Mouse (Mus musculus) hindbrain, embryonic 16.5 days (tissue): ENCODE measurements around the gene Nf1. TPM values are rescaled to one million over a fixed set of nuclear protein-coding genes. Genes with fewer than 3 reads are reported as not detected.

Experiments
- ATAC-seq: fragments of 200-750 bp; cut with Nextera tagmentation; 2 replicates; pipeline ENCODE4 v1.8.0; 2017; ENCODE audit warnings: moderate TSS enrichment, moderate library complexity
- H3K27ac ChIP-seq: fragments of 300-500 bp; sonication (generic); 2 replicates; pipeline ENCODE4 v1.5.1; 2014; ENCODE audit warnings: low read depth, mild to moderate bottlenecking, control low read depth, low read length, moderate library complexity
- H3K27me3 ChIP-seq: fragments of 300-500 bp; sonication (generic); replicated peaks from 2 replicates; pipeline ENCODE4 v1.6.1; 2014; ENCODE audit warnings: low read length; ENCODE audit not compliant: control insufficient read depth, insufficient read depth
- H3K36me3 ChIP-seq: fragments of 300-500 bp; sonication (generic); 2 replicates; pipeline ENCODE4 v1.6.1; 2014; ENCODE audit warnings: mild to moderate bottlenecking, low read length, moderate library complexity, mixed read lengths; ENCODE audit not compliant: control insufficient read depth, insufficient read depth
- H3K4me1 ChIP-seq: fragments of 300-500 bp; sonication (generic); 2 replicates; pipeline ENCODE4 v1.6.1; 2014; ENCODE audit warnings: low read depth, low read length; ENCODE audit not compliant: control insufficient read depth, insufficient read depth
- H3K4me2 ChIP-seq: fragments of 300-500 bp; sonication (generic); 2 replicates; pipeline ENCODE4 v1.6.1; 2014; ENCODE audit warnings: mild to moderate bottlenecking, low read length, control low read depth, moderate library complexity
- H3K4me3 ChIP-seq: fragments of 300-500 bp; sonication (generic); 2 replicates; pipeline ENCODE4 v1.5.1; 2014; ENCODE audit warnings: mild to moderate bottlenecking, low read length, control low read depth, moderate library complexity
- H3K9ac ChIP-seq: fragments of 300-500 bp; sonication (generic); 2 replicates; pipeline ENCODE4 v1.6.1; 2014; ENCODE audit warnings: low read depth, mild to moderate bottlenecking, control low read depth, low read length, moderate library complexity
- H3K9me3 ChIP-seq: fragments of 300-500 bp; sonication (generic); 2 replicates; pipeline ENCODE4 v1.6.1; 2014; ENCODE audit warnings: mild to moderate bottlenecking, low read length, moderate library complexity; ENCODE audit not compliant: control insufficient read depth
- WGBS: fragments of 180-500 bp; shearing (Covaris S2); extraction: QIAGEN DNeasy Blood & Tissue Kit; methylation state at CpG from one replicate; pipeline ENCODE4 v1.1.7; 2014; 5-methylcytosine and 5-hydroxymethylcytosine counted together
- polyA plus RNA-seq: library from polyadenylated mRNA; unstranded; fragments of >200 nt; fragmentation: Nextera tagmentation; extraction: Ambion mirVana; gene quantifications from 2 replicates; pipeline ENCODE4 v1.2.1, GENCODE M21; 2015

Nf1 gene
- polyA plus RNA-seq, 1 experiment from 2014 or later: 5.1 TPM

DNA sequence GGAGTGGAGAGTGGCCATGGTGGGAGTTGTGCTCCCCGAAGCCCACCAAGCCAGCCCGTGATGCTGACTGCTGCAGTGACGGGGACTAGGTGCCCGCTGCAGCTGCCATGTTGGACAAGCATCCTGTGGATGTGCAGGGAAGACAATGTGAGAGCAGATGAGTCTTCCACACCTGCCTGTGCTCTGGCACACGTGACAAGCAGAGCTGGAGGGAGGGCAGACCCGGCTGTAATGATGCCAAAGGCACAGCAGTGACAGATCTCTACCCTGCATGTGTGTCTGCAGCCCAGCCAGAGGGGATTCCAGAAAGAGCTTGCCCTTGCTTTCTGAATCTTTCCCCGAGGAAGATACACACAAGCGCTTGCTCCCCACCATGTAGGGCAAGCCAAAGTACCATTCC, 278.5 kb downstream of the Nf1 start:
- ATAC-seq: peak; percentile 24; the same call in 1 of the 2 replicates
- H3K4me2 ChIP-seq: no peak overlapping the region
- no peak overlapping the region for H3K27ac ChIP-seq
- no peak overlapping the region for H3K9ac ChIP-seq
- H3K27me3 ChIP-seq: no peaks in the 10 kb centered on the region
- peaks cover 2% of the 10 kb centered on the region; the same call in 1 of the 2 replicates for H3K36me3 ChIP-seq
- 76% methylated on average over 8 of the region's 8 CpGs for WGBS
- no peaks in the 10 kb centered on the region for H3K9me3 ChIP-seq
- no peak overlapping the region for H3K4me3 ChIP-seq
- H3K4me1 ChIP-seq: no peaks in the 10 kb centered on the region; the same call in 1 of the 2 replicates

DNA sequence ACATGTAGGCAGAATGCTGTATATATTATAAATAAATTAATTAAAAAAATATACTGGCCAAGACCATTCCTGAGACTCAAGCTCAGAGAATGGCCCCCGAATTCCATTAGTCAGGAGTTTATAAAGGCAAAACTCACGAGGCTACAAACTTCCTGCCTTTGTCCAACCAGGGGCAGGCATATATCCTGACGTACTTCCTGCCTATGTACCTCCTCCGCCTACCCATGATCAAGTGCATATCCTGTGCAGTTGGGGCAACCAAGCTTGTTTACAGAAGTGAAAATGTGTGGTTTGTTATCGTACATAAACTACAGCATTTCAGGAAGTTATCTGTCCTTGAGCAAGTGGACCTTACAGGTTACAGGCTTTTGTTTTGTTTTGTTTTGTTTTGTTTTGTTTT, 283.5 kb downstream of the Nf1 start:
- Histone ChIP-seq H3K4me3 (no peak overlapping the region), H3K9me3 (no peaks in the 10 kb centered on the region), H3K27ac (no peak overlapping the region), H3K27me3 (no peaks in the 10 kb centered on the region), H3K4me2 (no peak overlapping the region), H3K36me3 (peaks cover 2% of the 10 kb centered on the region; the same call in 1 of the 2 replicates), H3K9ac (no peak overlapping the region), H3K4me1 (no peaks in the 10 kb centered on the region; the same call in 1 of the 2 replicates)
- ATAC-seq: no peak
- whole genome bisulfite sequencing: 88% methylated on average over 5 of the region's 5 CpGs

DNA sequence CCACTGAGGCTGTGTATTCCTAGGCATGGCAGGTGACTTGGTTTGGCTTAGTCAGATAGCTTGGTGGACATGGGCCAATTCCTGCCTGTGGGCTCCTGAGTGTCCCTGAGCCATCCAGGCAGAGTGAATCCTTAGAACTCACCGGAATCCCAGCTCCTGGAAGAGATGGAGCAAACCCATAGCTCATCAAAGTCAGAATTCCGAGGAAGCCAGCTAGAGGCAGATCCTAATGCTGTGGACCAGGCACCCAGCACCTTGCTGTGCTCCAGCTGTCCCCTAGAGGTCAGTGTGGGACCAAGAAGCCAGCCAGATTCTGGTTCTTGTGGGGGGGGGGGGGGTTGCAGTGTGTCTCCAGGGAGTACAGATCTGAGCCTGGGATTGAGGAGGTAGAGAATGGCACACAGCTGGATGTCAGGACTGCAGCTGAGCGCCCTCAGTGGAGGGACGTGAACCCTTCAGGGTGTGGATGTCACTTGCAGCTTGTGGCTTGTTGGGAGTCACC, 285.4 kb downstream of the Nf1 start:
- no peaks in the 10 kb centered on the region for H3K9me3 ChIP-seq
- H3K36me3 ChIP-seq: peaks cover 2% of the 10 kb centered on the region; the same call in 1 of the 2 replicates
- 15% methylated on average over 4 of the region's 4 CpGs for WGBS
- no peak overlapping the region for H3K4me3 ChIP-seq
- no peak overlapping the region for H3K27ac ChIP-seq
- no peak overlapping the region for H3K4me2 ChIP-seq
- no peak overlapping the region for H3K9ac ChIP-seq
- H3K4me1 ChIP-seq: no peaks in the 10 kb centered on the region; the same call in 1 of the 2 replicates
- no peaks in the 10 kb centered on the region for H3K27me3 ChIP-seq
- ATAC-seq: peak; percentile 57

DNA sequence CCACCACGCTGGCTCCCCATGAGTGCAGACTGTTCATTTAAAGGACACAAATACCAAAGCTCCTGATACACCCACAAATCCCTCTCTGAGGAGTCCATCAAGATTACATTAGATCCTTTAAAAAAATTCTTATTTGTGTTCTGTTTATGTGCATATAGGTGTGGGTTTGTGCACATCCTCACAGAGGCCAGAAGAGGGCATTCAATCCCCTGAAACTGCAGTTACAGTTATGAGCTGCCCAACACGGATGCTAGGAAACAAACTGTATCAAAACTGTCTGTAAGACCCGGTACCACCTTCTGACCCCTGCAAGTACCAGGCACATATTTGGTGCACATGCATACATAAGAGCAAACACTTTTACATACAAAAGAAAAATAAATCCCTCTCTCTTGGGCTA, 289.2 kb downstream of the Nf1 start:
- H3K27ac ChIP-seq: no peak overlapping the region
- no peaks in the 10 kb centered on the region for H3K27me3 ChIP-seq
- H3K36me3 ChIP-seq: 0 out of 2 replicates have a peak, but pooled peaks cover 4% of the 10 kb centered on the region
- H3K9me3 ChIP-seq: no peaks in the 10 kb centered on the region
- H3K9ac ChIP-seq: no peak overlapping the region
- no peaks in the 10 kb centered on the region; the same call in 1 of the 2 replicates for H3K4me1 ChIP-seq
- WGBS: 72% methylated on average over 3 of the region's 3 CpGs
- ATAC-seq: no peak
- H3K4me3 ChIP-seq: no peak overlapping the region
- H3K4me2 ChIP-seq: no peak overlapping the region

DNA sequence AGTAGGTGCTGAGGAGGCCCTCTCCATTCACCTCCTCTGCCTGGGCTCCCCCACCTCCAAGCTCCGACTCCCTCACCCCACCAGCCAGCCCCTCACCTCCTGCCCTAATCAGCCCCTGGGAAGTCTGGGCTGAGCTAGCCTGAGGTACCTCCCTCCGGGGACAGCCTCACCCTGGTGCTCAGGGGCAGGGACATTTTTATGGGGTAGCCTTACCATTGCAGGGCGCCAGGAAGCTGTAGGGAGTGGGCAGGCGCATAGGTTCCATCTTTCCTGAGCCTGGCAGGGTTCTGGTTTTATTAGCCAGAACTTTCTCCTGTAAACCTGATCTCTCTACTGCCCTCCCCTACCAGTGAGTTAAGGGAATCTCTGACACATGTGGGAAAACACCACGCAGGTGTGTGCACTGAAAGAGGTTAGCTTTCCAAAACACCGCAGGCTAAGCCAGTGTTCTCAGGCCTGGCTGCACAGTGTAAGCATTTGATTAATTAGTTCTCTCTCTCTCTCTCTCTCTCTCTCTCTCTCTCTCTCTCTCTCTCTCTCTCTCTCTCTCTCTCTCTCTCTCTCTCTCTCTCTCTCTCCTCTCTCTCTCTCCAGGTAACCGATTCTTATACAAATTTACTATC, 290.4 kb downstream of the Nf1 start:
- Histone ChIP-seq H3K4me1 (no peaks in the 10 kb centered on the region; the same call in 1 of the 2 replicates), H3K9me3 (no peaks in the 10 kb centered on the region)

DNA sequence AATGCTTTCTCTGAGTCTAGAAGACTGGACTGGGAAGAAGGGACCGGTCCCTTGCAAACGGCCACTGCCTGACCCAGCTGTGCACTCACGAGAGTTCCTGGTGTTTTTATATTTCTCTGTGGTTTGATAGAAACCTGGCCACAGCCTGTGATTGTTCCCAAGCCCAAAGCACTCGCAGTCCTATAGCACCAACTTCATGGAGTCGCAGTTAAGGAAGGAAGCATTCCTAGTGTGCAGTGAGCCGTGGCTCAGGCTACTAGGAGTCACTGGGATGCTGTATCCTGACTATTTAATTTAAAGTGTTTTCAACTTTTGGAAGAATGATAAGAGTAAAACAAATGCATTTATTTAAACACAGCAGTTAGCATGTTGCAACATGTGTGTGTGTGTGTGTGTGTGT, 291.0 kb downstream of the Nf1 start:
- no peak for ATAC-seq
- Histone ChIP-seq H3K27me3 (no peaks in the 10 kb centered on the region), H3K9me3 (no peaks in the 10 kb centered on the region), H3K4me2 (no peak overlapping the region), H3K4me3 (no peak overlapping the region), H3K9ac (no peak overlapping the region), H3K4me1 (no peaks in the 10 kb centered on the region), H3K36me3 (0 out of 2 replicates have a peak, but pooled peaks cover 4% of the 10 kb centered on the region), H3K27ac (no peak overlapping the region)
- 41% methylated on average over 6 of the region's 6 CpGs for WGBS

More for the DNA sequence above, 290.4 kb downstream of the Nf1 start:
- Histone ChIP-seq H3K27ac (no peak overlapping the region), H3K9ac (no peak overlapping the region), H3K4me2 (no peak overlapping the region), H3K36me3 (0 out of 2 replicates have a peak, but pooled peaks cover 4% of the 10 kb centered on the region), H3K4me3 (no peak overlapping the region), H3K27me3 (no peaks in the 10 kb centered on the region)
- 82% methylated on average over 7 of the region's 7 CpGs for WGBS
- no peak for ATAC-seq

Other genes with a start within 250 kb of the Nf1 start
- 4.4 and 6.1 TPM in 2 replicates for gene Ksr1, start 193.3 kb upstream of the Nf1 start, polyA plus RNA-seq
- 380 and 432 TPM in 2 replicates for gene Wsb1, start 85.0 kb upstream of the Nf1 start, polyA plus RNA-seq
- gene Gm9964, start 42.8 kb upstream of the Nf1 start, polyA plus RNA-seq: not detected in 2 replicates
- gene Omg, start 164.4 kb downstream of the Nf1 start, polyA plus RNA-seq: 12.5 and 17.1 TPM in 2 replicates
- gene Evi2b, start 184.1 kb downstream of the Nf1 start, polyA plus RNA-seq: 0.36 TPM in 1 of 2 replicates, not detected in the other
- gene Evi2, start 190.9 kb downstream of the Nf1 start, polyA plus RNA-seq: 0.39 and 0.61 TPM in 2 replicates
- 3.1 TPM in 2 replicates for gene Evi2a, start 190.9 kb downstream of the Nf1 start, polyA plus RNA-seq